Mouse (Mus musculus): Measurements from ENCODE around the gene Slc32a1.

Slc32a1 gene

GRCm38 (mm10) chr2:158665098-158665497 is 54.5 kb downstream of the Slc32a1 start, which contains the start of gene Ppp1r16b:
Ppp1r16b (plus strand) TSS chr2:158665398.
- no peak for DNase-seq (ENCODE audit: low read depth)
